Mouse (Mus musculus): ENCODE data around the gene Mgat3. TPM values are rescaled to one million over a fixed set of nuclear protein-coding genes. Genes with fewer than 3 reads are reported as not detected.

The Mgat3 gene
- total and polyA plus RNA-seq, 2 experiments: 0.09 to 0.16 TPM

DNA sequence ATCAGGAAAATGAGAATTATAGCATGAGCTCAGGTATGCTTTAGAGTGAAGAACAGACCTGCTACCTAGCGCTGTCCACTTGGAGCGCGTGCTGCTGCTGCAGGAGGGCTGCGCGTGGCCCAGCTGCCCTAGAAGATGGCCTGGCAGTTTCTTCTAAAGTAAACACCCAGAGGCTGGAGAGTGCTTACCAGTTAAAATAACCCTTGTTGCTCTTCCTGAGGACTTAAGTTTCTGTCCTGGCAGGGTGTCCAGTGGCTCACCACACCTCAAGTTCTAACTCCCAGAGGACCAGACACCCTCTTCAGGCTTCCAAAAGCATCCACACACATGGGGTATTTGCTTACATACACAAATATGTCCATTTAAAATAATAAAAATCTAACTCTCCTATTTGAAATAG lies 28.1 kb upstream of the Mgat3 start:
- Histone ChIP-seq H3K4me3 (ENCODE audit: insufficient read depth, low read depth, low read length) (no peak overlapping the region), H3K27ac (replicated peaks; ENCODE audit: insufficient read depth, low read depth, low read length) (no peak overlapping the region), H3K79me2 (ENCODE audit: control insufficient read depth, insufficient read depth, low read length) (no peaks in the 10 kb centered on the region; the same call in 1 of the 2 replicates), H3K27me3 (ENCODE audit: control insufficient read depth, insufficient read depth, low read length) (no peaks in the 10 kb centered on the region), H3K4me1 (ENCODE audit: control insufficient read depth, insufficient read depth, low read length) (no peaks in the 10 kb centered on the region), H3K36me3 (ENCODE audit: control insufficient read depth, insufficient read depth, low read length) (no peaks in the 10 kb centered on the region), H3K9ac (ENCODE audit: low read depth, low read length) (no peak overlapping the region)
- DNase-seq (ENCODE audit: extremely low read depth, low read depth, low spot score): no peak
- TF ChIP-seq CTCF (IDR thresholded peaks at IDR 0.05; ENCODE audit: low read depth, low read length) (no peak), POLR2A (IDR thresholded peaks at IDR 0.05; ENCODE audit: extremely low read depth, insufficient read depth, low read length) (no peak)
- 92% methylated on average over 5 of the region's 5 CpGs for WGBS

DNA sequence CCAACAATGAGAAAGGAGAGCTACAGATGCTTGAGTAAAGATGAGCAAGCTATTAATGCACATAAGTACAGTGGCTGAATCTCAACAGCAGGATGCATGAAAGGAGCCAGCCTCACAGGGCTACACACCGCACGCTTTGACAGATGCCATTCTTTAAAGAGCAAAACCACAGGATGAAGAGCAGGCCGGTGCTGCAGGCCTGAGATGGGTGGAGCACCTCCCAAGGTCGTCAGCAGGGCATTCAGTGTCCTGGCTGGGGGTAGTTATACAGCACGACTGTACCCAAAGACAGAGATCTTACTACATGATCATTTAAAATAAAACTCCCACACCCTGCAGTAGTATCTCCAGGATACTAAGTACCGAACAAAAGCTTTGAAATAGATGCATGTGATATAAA lies 27.4 kb upstream of the Mgat3 start:
- H3K9ac ChIP-seq (ENCODE audit: low read depth, low read length): no peak overlapping the region
- no peak for DNase-seq (ENCODE audit: extremely low read depth, low read depth, low spot score)
- 75% methylated on average over 6 of the region's 6 CpGs for WGBS
- TF ChIP-seq POLR2A (IDR thresholded peaks at IDR 0.05; ENCODE audit: extremely low read depth, insufficient read depth, low read length) (no peak), CTCF (IDR thresholded peaks at IDR 0.05; ENCODE audit: low read depth, low read length) (no peak)
- no peaks in the 10 kb centered on the region; the same call in 1 of the 2 replicates for H3K79me2 ChIP-seq (ENCODE audit: control insufficient read depth, insufficient read depth, low read length)
- H3K4me1 ChIP-seq (ENCODE audit: control insufficient read depth, insufficient read depth, low read length): no peaks in the 10 kb centered on the region
- H3K4me3 ChIP-seq (ENCODE audit: insufficient read depth, low read depth, low read length): no peak overlapping the region
- no peaks in the 10 kb centered on the region for H3K27me3 ChIP-seq (ENCODE audit: control insufficient read depth, insufficient read depth, low read length)
- H3K27ac ChIP-seq (replicated peaks; ENCODE audit: insufficient read depth, low read depth, low read length): no peak overlapping the region
- no peaks in the 10 kb centered on the region for H3K36me3 ChIP-seq (ENCODE audit: control insufficient read depth, insufficient read depth, low read length)

DNA sequence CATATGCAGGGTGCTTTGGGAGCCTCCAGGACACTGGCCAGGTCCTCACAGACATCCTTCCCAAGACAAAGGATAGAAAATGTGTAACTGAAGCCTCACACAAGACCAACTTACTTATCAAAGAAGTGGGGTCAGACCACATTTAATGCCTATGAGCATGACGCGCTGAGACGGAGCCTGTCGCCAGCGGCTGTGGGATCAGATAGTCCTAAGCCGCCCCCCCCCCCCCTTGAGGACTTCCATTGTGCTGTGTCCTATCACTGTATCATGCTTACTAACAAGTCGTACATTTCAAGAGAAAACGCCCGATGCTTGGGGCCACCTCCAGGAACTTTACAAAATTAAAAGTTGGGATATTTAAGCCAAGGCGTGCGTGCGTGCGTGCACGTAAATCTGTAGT lies 26.4 kb upstream of the Mgat3 start:
- no peak overlapping the region for H3K4me3 ChIP-seq (ENCODE audit: insufficient read depth, low read depth, low read length)
- DNase-seq (ENCODE audit: extremely low read depth, low read depth, low spot score): no peak
- TF ChIP-seq POLR2A (IDR thresholded peaks at IDR 0.05; ENCODE audit: extremely low read depth, insufficient read depth, low read length) (no peak), CTCF (IDR thresholded peaks at IDR 0.05; ENCODE audit: low read depth, low read length) (no peak)
- H3K4me1 ChIP-seq (ENCODE audit: control insufficient read depth, insufficient read depth, low read length): no peaks in the 10 kb centered on the region
- H3K36me3 ChIP-seq (ENCODE audit: control insufficient read depth, insufficient read depth, low read length): no peaks in the 10 kb centered on the region
- H3K27ac ChIP-seq (replicated peaks; ENCODE audit: insufficient read depth, low read depth, low read length): no peak overlapping the region
- WGBS: 83% methylated on average over 14 of the region's 14 CpGs
- no peaks in the 10 kb centered on the region for H3K79me2 ChIP-seq (ENCODE audit: control insufficient read depth, insufficient read depth, low read length)
- no peaks in the 10 kb centered on the region for H3K27me3 ChIP-seq (ENCODE audit: control insufficient read depth, insufficient read depth, low read length)
- no peak overlapping the region for H3K9ac ChIP-seq (ENCODE audit: low read depth, low read length)

DNA sequence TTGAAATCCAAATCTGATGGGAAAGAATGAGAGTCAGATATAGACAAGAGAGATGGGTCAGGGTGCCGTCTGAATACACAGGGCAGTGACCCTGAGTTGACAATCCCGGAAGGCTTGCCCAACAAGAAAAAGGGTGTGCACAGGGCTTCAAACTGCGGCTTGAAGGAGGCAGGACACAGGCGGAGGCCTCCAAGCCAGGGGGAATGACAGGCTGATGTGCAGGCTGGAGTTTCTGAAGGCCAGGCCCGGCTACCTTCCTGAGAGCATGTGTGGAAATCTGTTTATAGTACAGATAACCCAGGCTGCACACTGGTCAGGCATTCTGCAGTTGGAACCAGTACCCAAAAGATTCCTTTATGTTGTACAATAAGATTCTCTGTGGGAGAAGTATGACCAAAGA lies 26.0 kb upstream of the Mgat3 start:
- H3K27me3 ChIP-seq (ENCODE audit: control insufficient read depth, insufficient read depth, low read length): no peaks in the 10 kb centered on the region
- no peaks in the 10 kb centered on the region for H3K36me3 ChIP-seq (ENCODE audit: control insufficient read depth, insufficient read depth, low read length)
- H3K79me2 ChIP-seq (ENCODE audit: control insufficient read depth, insufficient read depth, low read length): no peaks in the 10 kb centered on the region
- 51% methylated on average over 5 of the region's 5 CpGs for WGBS
- H3K27ac ChIP-seq (replicated peaks; ENCODE audit: insufficient read depth, low read depth, low read length): no peak overlapping the region
- no peak overlapping the region for H3K4me3 ChIP-seq (ENCODE audit: insufficient read depth, low read depth, low read length)
- no peaks in the 10 kb centered on the region for H3K4me1 ChIP-seq (ENCODE audit: control insufficient read depth, insufficient read depth, low read length)
- no peak for DNase-seq (ENCODE audit: extremely low read depth, low read depth, low spot score)
- H3K9ac ChIP-seq (ENCODE audit: low read depth, low read length): no peak overlapping the region
- no peak for TF ChIP-seq POLR2A (IDR thresholded peaks at IDR 0.05; ENCODE audit: extremely low read depth, insufficient read depth, low read length)
- TF ChIP-seq CTCF (IDR thresholded peaks at IDR 0.05; ENCODE audit: low read depth, low read length): no peak

DNA sequence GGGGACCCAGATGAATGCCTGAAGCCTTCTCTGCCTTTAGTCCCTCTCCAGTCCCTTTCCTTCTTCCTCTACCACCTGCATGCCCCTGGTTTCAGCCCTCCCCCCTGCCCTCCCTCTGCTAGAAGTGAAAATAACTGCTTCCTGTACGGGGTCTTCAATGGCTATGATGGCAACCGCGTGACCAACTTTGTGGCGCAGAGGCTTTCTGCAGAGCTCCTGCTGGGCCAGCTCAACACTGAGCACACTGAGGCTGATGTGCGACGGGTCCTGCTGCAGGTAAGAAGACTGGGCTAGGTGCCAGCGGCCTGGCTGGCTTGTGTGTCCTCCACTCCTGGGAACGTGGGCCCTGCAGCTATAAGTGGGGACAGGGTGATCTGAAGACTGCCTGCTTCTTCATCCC lies 25.0 kb upstream of the Mgat3 start:
- no peak for DNase-seq (ENCODE audit: extremely low read depth, low read depth, low spot score)
- no peaks in the 10 kb centered on the region for H3K36me3 ChIP-seq (ENCODE audit: control insufficient read depth, insufficient read depth, low read length)
- TF ChIP-seq CTCF (IDR thresholded peaks at IDR 0.05; ENCODE audit: low read depth, low read length): no peak
- TF ChIP-seq POLR2A (IDR thresholded peaks at IDR 0.05; ENCODE audit: extremely low read depth, insufficient read depth, low read length): no peak
- no peak overlapping the region for H3K4me3 ChIP-seq (ENCODE audit: insufficient read depth, low read depth, low read length)
- no peaks in the 10 kb centered on the region for H3K4me1 ChIP-seq (ENCODE audit: control insufficient read depth, insufficient read depth, low read length)
- no peak overlapping the region for H3K9ac ChIP-seq (ENCODE audit: low read depth, low read length)
- H3K27ac ChIP-seq (replicated peaks; ENCODE audit: insufficient read depth, low read depth, low read length): no peak overlapping the region
- H3K27me3 ChIP-seq (ENCODE audit: control insufficient read depth, insufficient read depth, low read length): no peaks in the 10 kb centered on the region
- 83% methylated on average over 8 of the region's 8 CpGs for WGBS
- H3K79me2 ChIP-seq (ENCODE audit: control insufficient read depth, insufficient read depth, low read length): no peaks in the 10 kb centered on the region

DNA sequence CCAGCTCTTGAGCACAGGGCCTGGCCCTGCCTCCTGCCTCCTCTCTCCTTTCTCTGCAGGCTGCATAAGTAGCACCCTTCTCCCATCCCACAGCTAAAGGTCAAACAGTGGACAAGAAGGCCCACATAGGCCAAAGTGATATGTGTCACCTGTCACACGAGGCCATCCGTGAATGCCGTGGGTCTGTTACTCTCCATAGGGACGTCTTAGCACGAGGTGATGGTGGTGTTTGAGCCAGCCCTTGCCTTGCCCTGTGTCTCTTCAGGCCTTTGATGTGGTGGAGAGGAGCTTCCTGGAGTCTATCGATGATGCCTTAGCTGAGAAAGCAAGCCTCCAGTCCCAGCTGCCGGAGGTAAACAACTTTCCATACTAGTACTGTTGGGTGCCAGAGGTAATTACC lies 24.0 kb upstream of the Mgat3 start:
- no peaks in the 10 kb centered on the region for H3K36me3 ChIP-seq (ENCODE audit: control insufficient read depth, insufficient read depth, low read length)
- H3K27ac ChIP-seq (replicated peaks; ENCODE audit: insufficient read depth, low read depth, low read length): no peak overlapping the region
- TF ChIP-seq CTCF (IDR thresholded peaks at IDR 0.05; ENCODE audit: low read depth, low read length): no peak
- TF ChIP-seq POLR2A (IDR thresholded peaks at IDR 0.05; ENCODE audit: extremely low read depth, insufficient read depth, low read length): no peak
- DNase-seq (ENCODE audit: extremely low read depth, low read depth, low spot score): no peak
- H3K79me2 ChIP-seq (ENCODE audit: control insufficient read depth, insufficient read depth, low read length): no peaks in the 10 kb centered on the region
- 93% methylated on average over 7 of the region's 7 CpGs for WGBS
- no peak overlapping the region for H3K4me3 ChIP-seq (ENCODE audit: insufficient read depth, low read depth, low read length)
- H3K4me1 ChIP-seq (ENCODE audit: control insufficient read depth, insufficient read depth, low read length): no peaks in the 10 kb centered on the region
- no peaks in the 10 kb centered on the region for H3K27me3 ChIP-seq (ENCODE audit: control insufficient read depth, insufficient read depth, low read length)
- no peak overlapping the region for H3K9ac ChIP-seq (ENCODE audit: low read depth, low read length)
